Mouse (Mus musculus): ENCODE data around the gene H3f3b. TPM values are rescaled to one million over a fixed set of nuclear protein-coding genes. Genes with fewer than 3 reads are reported as not detected.

The H3f3b gene
- polyA plus RNA-seq, 1 experiment, result 633 TPM

GRCm38 (mm10) chr11:116057237-116057881 lies 29.6 kb upstream of the H3f3b start:
- Histone ChIP-seq H3K79me2 (ENCODE audit: control insufficient read depth, insufficient read depth) (no peaks in the 10 kb centered on the region), H3ac (ENCODE audit: control insufficient read depth, insufficient read length, low read depth) (no peak overlapping the region), H3K27me3 (ENCODE audit: control insufficient read depth, insufficient read depth, insufficient read length) (no peaks in the 10 kb centered on the region), H3K36me3 (ENCODE audit: control insufficient read depth, insufficient read depth) (peaks cover 78% of the 10 kb centered on the region), H3K4me3 (ENCODE audit: insufficient read depth, poor library complexity, severe bottlenecking) (no peak overlapping the region), H3K79me3 (ENCODE audit: low read depth) (no peaks in the 10 kb centered on the region)
- no peak for TF ChIP-seq MYOD1 (IDR thresholded peaks at IDR 0.05; ENCODE audit: control insufficient read depth, insufficient read length, low read depth)
- TF ChIP-seq MAX (IDR thresholded peaks at IDR 0.05), result no peak
- no peak for TF ChIP-seq MYOG (IDR thresholded peaks at IDR 0.05; ENCODE audit: control insufficient read depth, extremely low read depth, insufficient read length)
- no peak for TF ChIP-seq USF1 (IDR thresholded peaks at IDR 0.05; ENCODE audit: low read depth)
- TF ChIP-seq CEBPB (IDR thresholded peaks at IDR 0.05; ENCODE audit: low read depth), result no peak
- no peak for TF ChIP-seq FOSL1 (IDR thresholded peaks at IDR 0.05; ENCODE audit: insufficient read depth, low read length, poor library complexity, severe bottlenecking)
- no peak for TF ChIP-seq CTCF (IDR thresholded peaks at IDR 0.05; ENCODE audit: control insufficient read depth, insufficient read depth, insufficient read length)

GRCm38 (mm10) chr11:116055873-116056272 lies 28.1 kb upstream of the H3f3b start:
- peaks cover 79% of the 10 kb centered on the region for H3K36me3 ChIP-seq (ENCODE audit: control insufficient read depth, insufficient read depth)
- H3K4me3 ChIP-seq (ENCODE audit: insufficient read depth, poor library complexity, severe bottlenecking), result no peak overlapping the region
- H3K79me3 ChIP-seq (ENCODE audit: low read depth), result no peaks in the 10 kb centered on the region
- no peak overlapping the region for H3ac ChIP-seq (ENCODE audit: control insufficient read depth, insufficient read length, low read depth)
- H3K27me3 ChIP-seq (ENCODE audit: control insufficient read depth, insufficient read depth, insufficient read length), result no peaks in the 10 kb centered on the region
- TF ChIP-seq MYOG (IDR thresholded peaks at IDR 0.05; ENCODE audit: control insufficient read depth, extremely low read depth, insufficient read length) (no peak), MYOD1 (IDR thresholded peaks at IDR 0.05; ENCODE audit: control insufficient read depth, insufficient read length, low read depth) (no peak), USF1 (IDR thresholded peaks at IDR 0.05; ENCODE audit: low read depth) (no peak), MAX (IDR thresholded peaks at IDR 0.05) (no peak), CTCF (IDR thresholded peaks at IDR 0.05; ENCODE audit: control insufficient read depth, insufficient read depth, insufficient read length) (no peak), CEBPB (IDR thresholded peaks at IDR 0.05; ENCODE audit: low read depth) (no peak), FOSL1 (IDR thresholded peaks at IDR 0.05; ENCODE audit: insufficient read depth, low read length, poor library complexity, severe bottlenecking) (no peak)
- no peaks in the 10 kb centered on the region for H3K79me2 ChIP-seq (ENCODE audit: control insufficient read depth, insufficient read depth)

- no peak overlapping the region for H3K4me3 ChIP-seq (ENCODE audit: insufficient read depth, poor library complexity, severe bottlenecking)
- TF ChIP-seq CEBPB (IDR thresholded peaks at IDR 0.05; ENCODE audit: low read depth), result no peak
- no peak for TF ChIP-seq FOSL1 (IDR thresholded peaks at IDR 0.05; ENCODE audit: insufficient read depth, low read length, poor library complexity, severe bottlenecking)
- TF ChIP-seq MAX (IDR thresholded peaks at IDR 0.05), result no peak
- TF ChIP-seq MYOD1 (IDR thresholded peaks at IDR 0.05; ENCODE audit: control insufficient read depth, insufficient read length, low read depth), result no peak
- TF ChIP-seq CTCF (IDR thresholded peaks at IDR 0.05; ENCODE audit: control insufficient read depth, insufficient read depth, insufficient read length), result no peak
- no peak overlapping the region for H3ac ChIP-seq (ENCODE audit: control insufficient read depth, insufficient read length, low read depth)
- no peaks in the 10 kb centered on the region for H3K79me3 ChIP-seq (ENCODE audit: low read depth)
- no peaks in the 10 kb centered on the region for H3K79me2 ChIP-seq (ENCODE audit: control insufficient read depth, insufficient read depth)
- H3K36me3 ChIP-seq (ENCODE audit: control insufficient read depth, insufficient read depth), result peaks cover 76% of the 10 kb centered on the region
- H3K27me3 ChIP-seq (ENCODE audit: control insufficient read depth, insufficient read depth, insufficient read length), result no peaks in the 10 kb centered on the region
These were observed 25.9 kb upstream of the H3f3b start for GRCm38 (mm10) chr11:116053510-116054229.

GRCm38 (mm10) chr11:116050196-116050595 lies 22.4 kb upstream of the H3f3b start:
- H3K79me2 ChIP-seq (ENCODE audit: control insufficient read depth, insufficient read depth), result peaks cover 19% of the 10 kb centered on the region
- H3K79me3 ChIP-seq (ENCODE audit: low read depth), result peaks cover 8% of the 10 kb centered on the region
- peaks cover 60% of the 10 kb centered on the region for H3K36me3 ChIP-seq (ENCODE audit: control insufficient read depth, insufficient read depth)
- no peak overlapping the region for H3ac ChIP-seq (ENCODE audit: control insufficient read depth, insufficient read length, low read depth)
- no peaks in the 10 kb centered on the region for H3K27me3 ChIP-seq (ENCODE audit: control insufficient read depth, insufficient read depth, insufficient read length)
- H3K4me3 ChIP-seq (ENCODE audit: insufficient read depth, poor library complexity, severe bottlenecking), result no peak overlapping the region
- TF ChIP-seq MAX (IDR thresholded peaks at IDR 0.05) (no peak), USF1 (IDR thresholded peaks at IDR 0.05; ENCODE audit: low read depth) (no peak), CEBPB (IDR thresholded peaks at IDR 0.05; ENCODE audit: low read depth) (no peak), MYOG (IDR thresholded peaks at IDR 0.05; ENCODE audit: control insufficient read depth, extremely low read depth, insufficient read length) (no peak), MYOD1 (IDR thresholded peaks at IDR 0.05; ENCODE audit: control insufficient read depth, insufficient read length, low read depth) (no peak), CTCF (IDR thresholded peaks at IDR 0.05; ENCODE audit: control insufficient read depth, insufficient read depth, insufficient read length) (no peak), FOSL1 (IDR thresholded peaks at IDR 0.05; ENCODE audit: insufficient read depth, low read length, poor library complexity, severe bottlenecking) (no peak)

- peaks cover 56% of the 10 kb centered on the region for H3K36me3 ChIP-seq (ENCODE audit: control insufficient read depth, insufficient read depth)
- TF ChIP-seq USF1 (IDR thresholded peaks at IDR 0.05; ENCODE audit: low read depth), result no peak
- TF ChIP-seq CEBPB (IDR thresholded peaks at IDR 0.05; ENCODE audit: low read depth), result no peak
- TF ChIP-seq MAX (IDR thresholded peaks at IDR 0.05), result no peak
- no peak for TF ChIP-seq FOSL1 (IDR thresholded peaks at IDR 0.05; ENCODE audit: insufficient read depth, low read length, poor library complexity, severe bottlenecking)
- no peak for TF ChIP-seq MYOG (IDR thresholded peaks at IDR 0.05; ENCODE audit: control insufficient read depth, extremely low read depth, insufficient read length)
- no peaks in the 10 kb centered on the region for H3K27me3 ChIP-seq (ENCODE audit: control insufficient read depth, insufficient read depth, insufficient read length)
- peaks cover 11% of the 10 kb centered on the region for H3K79me3 ChIP-seq (ENCODE audit: low read depth)
- no peak overlapping the region for H3K4me3 ChIP-seq (ENCODE audit: insufficient read depth, poor library complexity, severe bottlenecking)
- no peak overlapping the region for H3ac ChIP-seq (ENCODE audit: control insufficient read depth, insufficient read length, low read depth)
- peaks cover 25% of the 10 kb centered on the region for H3K79me2 ChIP-seq (ENCODE audit: control insufficient read depth, insufficient read depth)
These were observed 21.8 kb upstream of the H3f3b start for GRCm38 (mm10) chr11:116049610-116050009.
